Mouse (Mus musculus): ENCODE measurements around the gene Gp1bb.

GRCm38 (mm10) chr16:18593930-18594329, 28.3 kb downstream of the Gp1bb start:
- TF ChIP-seq CTCF (IDR thresholded peaks at IDR 0.05) (no peak), EP300 (IDR thresholded peaks at IDR 0.05) (no peak)
